Mouse (Mus musculus): Measurements from ENCODE around the gene Sorbs1. TPM values are rescaled to one million over a fixed set of nuclear protein-coding genes. Genes with fewer than 3 reads are reported as not detected.
A peak's percentile ranks its signal among the peaks of the same experiment; 100 is the strongest.

Gene Sorbs1
- polyA plus RNA-seq, 1 experiment from 2014 or later = 98.8 TPM

GRCm38 (mm10) chr19:40410511-40410910 lies 103.1 kb downstream of the Sorbs1 start:
- no peak for DNase-seq (ENCODE audit: low spot score)
- WGBS = 82% methylated on average over 4 of the region's 4 CpGs
- no peak overlapping the region for H3K9ac ChIP-seq
- H3K4me1 ChIP-seq (replicated peaks; ENCODE audit: control insufficient read depth, insufficient read depth, low read length) = peaks cover 19% of the 10 kb centered on the region
- H3K4me2 ChIP-seq (replicated peaks) = no peak overlapping the region
- H3K9me3 ChIP-seq (ENCODE audit: control insufficient read depth, low read length) = no peaks in the 10 kb centered on the region
- no peak overlapping the region for H3K4me3 ChIP-seq (replicated peaks; ENCODE audit: low read length)
- H3K27ac ChIP-seq = no peak overlapping the region
- no peak for ATAC-seq (ENCODE audit: low FRiP score)
- H3K36me3 ChIP-seq (replicated peaks; ENCODE audit: control insufficient read depth, insufficient read depth) = no peaks in the 10 kb centered on the region
- H3K27me3 ChIP-seq (ENCODE audit: control insufficient read depth, insufficient read depth, low read length) = no peaks in the 10 kb centered on the region

- Histone ChIP-seq H3K9ac (no peak overlapping the region), H3K27me3 (ENCODE audit: control insufficient read depth, insufficient read depth, low read length) (no peaks in the 10 kb centered on the region), H3K36me3 (replicated peaks; ENCODE audit: control insufficient read depth, insufficient read depth) (no peaks in the 10 kb centered on the region), H3K9me3 (ENCODE audit: control insufficient read depth, low read length) (no peaks in the 10 kb centered on the region), H3K4me1 (replicated peaks; ENCODE audit: control insufficient read depth, insufficient read depth, low read length) (peaks cover 19% of the 10 kb centered on the region), H3K4me3 (replicated peaks; ENCODE audit: low read length) (no peak overlapping the region), H3K27ac (no peak overlapping the region), H3K4me2 (replicated peaks) (no peak overlapping the region)
- ATAC-seq (ENCODE audit: low FRiP score) (no peak), DNase-seq (ENCODE audit: low spot score) (no peak)
- 77% methylated on average over 9 of the region's 9 CpGs for WGBS
These were observed 103.5 kb downstream of the Sorbs1 start for GRCm38 (mm10) chr19:40410109-40410508.

- WGBS = 87% methylated on average over 11 of the region's 11 CpGs
- Histone ChIP-seq H3K9ac (no peak overlapping the region), H3K27ac (no peak overlapping the region; the same call in 1 of the 2 replicates), H3K9me3 (ENCODE audit: control insufficient read depth, low read length) (no peaks in the 10 kb centered on the region), H3K4me1 (replicated peaks; ENCODE audit: control insufficient read depth, insufficient read depth, low read length) (peaks cover 19% of the 10 kb centered on the region), H3K27me3 (ENCODE audit: control insufficient read depth, insufficient read depth, low read length) (no peaks in the 10 kb centered on the region), H3K4me3 (replicated peaks; ENCODE audit: low read length) (no peak overlapping the region), H3K36me3 (replicated peaks; ENCODE audit: control insufficient read depth, insufficient read depth) (no peaks in the 10 kb centered on the region), H3K4me2 (replicated peaks) (no peak overlapping the region)
- no peak for ATAC-seq (ENCODE audit: low FRiP score)
- DNase-seq (ENCODE audit: low spot score) = no peak
These were observed 104.0 kb downstream of the Sorbs1 start for GRCm38 (mm10) chr19:40409500-40410035.

- H3K4me1 ChIP-seq (replicated peaks; ENCODE audit: control insufficient read depth, insufficient read depth, low read length) = peaks cover 19% of the 10 kb centered on the region
- H3K9me3 ChIP-seq (ENCODE audit: control insufficient read depth, low read length) = no peaks in the 10 kb centered on the region
- DNase-seq (ENCODE audit: low spot score) = no peak
- no peak for ATAC-seq (ENCODE audit: low FRiP score)
- no peak overlapping the region for H3K9ac ChIP-seq
- no peak overlapping the region for H3K27ac ChIP-seq
- WGBS = 80% methylated on average over 2 of the region's 2 CpGs
- H3K36me3 ChIP-seq (replicated peaks; ENCODE audit: control insufficient read depth, insufficient read depth) = no peaks in the 10 kb centered on the region
- H3K4me2 ChIP-seq (replicated peaks) = no peak overlapping the region
- no peak overlapping the region for H3K4me3 ChIP-seq (replicated peaks; ENCODE audit: low read length)
- no peaks in the 10 kb centered on the region for H3K27me3 ChIP-seq (ENCODE audit: control insufficient read depth, insufficient read depth, low read length)
These were observed 106.4 kb downstream of the Sorbs1 start for GRCm38 (mm10) chr19:40407186-40407585.

GRCm38 (mm10) chr19:40406661-40407060 lies 106.9 kb downstream of the Sorbs1 start:
- H3K9me3 ChIP-seq (ENCODE audit: control insufficient read depth, low read length) = no peaks in the 10 kb centered on the region
- peaks cover 18% of the 10 kb centered on the region for H3K4me1 ChIP-seq (replicated peaks; ENCODE audit: control insufficient read depth, insufficient read depth, low read length)
- H3K27me3 ChIP-seq (ENCODE audit: control insufficient read depth, insufficient read depth, low read length) = no peaks in the 10 kb centered on the region
- H3K4me2 ChIP-seq (replicated peaks) = no peak overlapping the region
- H3K36me3 ChIP-seq (replicated peaks; ENCODE audit: control insufficient read depth, insufficient read depth) = no peaks in the 10 kb centered on the region
- no peak overlapping the region for H3K27ac ChIP-seq
- no peak for DNase-seq (ENCODE audit: low spot score)
- no peak overlapping the region for H3K9ac ChIP-seq
- H3K4me3 ChIP-seq (replicated peaks; ENCODE audit: low read length) = no peak overlapping the region
- 95% methylated on average over 8 of the region's 8 CpGs for WGBS
- no peak for ATAC-seq (ENCODE audit: low FRiP score)

- 76% methylated on average over 11 of the region's 11 CpGs for WGBS
These were observed 107.8 kb downstream of the Sorbs1 start for GRCm38 (mm10) chr19:40405808-40406207.

GRCm38 (mm10) chr19:40404582-40404981 lies 109.0 kb downstream of the Sorbs1 start:
- Histone ChIP-seq H3K4me2 (replicated peaks) (no peak overlapping the region), H3K9ac (no peak overlapping the region), H3K36me3 (replicated peaks; ENCODE audit: control insufficient read depth, insufficient read depth) (no peaks in the 10 kb centered on the region), H3K4me3 (replicated peaks; ENCODE audit: low read length) (no peak overlapping the region), H3K27me3 (ENCODE audit: control insufficient read depth, insufficient read depth, low read length) (no peaks in the 10 kb centered on the region), H3K9me3 (ENCODE audit: control insufficient read depth, low read length) (no peaks in the 10 kb centered on the region), H3K27ac (no peak overlapping the region), H3K4me1 (replicated peaks; ENCODE audit: control insufficient read depth, insufficient read depth, low read length) (no peaks in the 10 kb centered on the region)
- no peak for DNase-seq (ENCODE audit: low spot score)
- 80% methylated on average over 2 of the region's 2 CpGs for WGBS
- no peak for ATAC-seq (ENCODE audit: low FRiP score)

More at GRCm38 (mm10) chr19:40405808-40406207, 107.8 kb downstream of the Sorbs1 start:
- Histone ChIP-seq H3K4me1 (replicated peaks; ENCODE audit: control insufficient read depth, insufficient read depth, low read length) (peaks cover 10% of the 10 kb centered on the region), H3K4me3 (replicated peaks; ENCODE audit: low read length) (no peak overlapping the region), H3K9ac (no peak overlapping the region), H3K27me3 (ENCODE audit: control insufficient read depth, insufficient read depth, low read length) (no peaks in the 10 kb centered on the region), H3K9me3 (ENCODE audit: control insufficient read depth, low read length) (no peaks in the 10 kb centered on the region), H3K4me2 (replicated peaks) (no peak overlapping the region), H3K36me3 (replicated peaks; ENCODE audit: control insufficient read depth, insufficient read depth) (no peaks in the 10 kb centered on the region), H3K27ac (0 out of 2 replicates have a peak overlapping the region, but pooled peaks have one; percentile 20)
- ATAC-seq (ENCODE audit: low FRiP score) (no peak), DNase-seq (ENCODE audit: low spot score) (no peak)

- Histone ChIP-seq H3K27me3 (ENCODE audit: control insufficient read depth, insufficient read depth, low read length) (no peaks in the 10 kb centered on the region), H3K27ac (no peak overlapping the region), H3K36me3 (replicated peaks; ENCODE audit: control insufficient read depth, insufficient read depth) (no peaks in the 10 kb centered on the region), H3K9me3 (ENCODE audit: control insufficient read depth, low read length) (no peaks in the 10 kb centered on the region), H3K4me2 (replicated peaks) (no peak overlapping the region), H3K4me1 (replicated peaks; ENCODE audit: control insufficient read depth, insufficient read depth, low read length) (no peaks in the 10 kb centered on the region), H3K4me3 (replicated peaks; ENCODE audit: low read length) (no peak overlapping the region), H3K9ac (no peak overlapping the region)
- DNase-seq (ENCODE audit: low spot score) (no peak), ATAC-seq (ENCODE audit: low FRiP score) (no peak)
- WGBS = 92% methylated on average over 4 of the region's 4 CpGs
These were observed 109.6 kb downstream of the Sorbs1 start for GRCm38 (mm10) chr19:40403999-40404398.

GRCm38 (mm10) chr19:40402155-40402963 lies 111.2 kb downstream of the Sorbs1 start:
- no peaks in the 10 kb centered on the region for H3K9me3 ChIP-seq (ENCODE audit: control insufficient read depth, low read length)
- peaks cover 6% of the 10 kb centered on the region for H3K36me3 ChIP-seq (replicated peaks; ENCODE audit: control insufficient read depth, insufficient read depth)
- H3K4me2 ChIP-seq (replicated peaks) = no peak overlapping the region
- H3K9ac ChIP-seq = no peak overlapping the region
- DNase-seq (ENCODE audit: low spot score) (no peak), ATAC-seq (ENCODE audit: low FRiP score) (no peak)
- no peak overlapping the region for H3K4me3 ChIP-seq (replicated peaks; ENCODE audit: low read length)
- H3K4me1 ChIP-seq (replicated peaks; ENCODE audit: control insufficient read depth, insufficient read depth, low read length) = no peaks in the 10 kb centered on the region
- 76% methylated on average over 15 of the region's 15 CpGs for WGBS
- no peak overlapping the region for H3K27ac ChIP-seq
- no peaks in the 10 kb centered on the region for H3K27me3 ChIP-seq (ENCODE audit: control insufficient read depth, insufficient read depth, low read length)
